Mouse (Mus musculus) bone marrow, adult 2 months (tissue): ENCODE measurements around the gene Lama2.

Source experiments
- CTCF ChIP-seq: fragments of 200-500 bp; IDR thresholded peaks from 2 replicates; pipeline ENCODE4 v1.5.1; 2011; ENCODE audit warnings: low read length, control low read depth; ENCODE audit not compliant: control insufficient read depth, insufficient read depth
- POLR2A ChIP-seq: fragments of 200-500 bp; IDR thresholded peaks from 2 replicates; pipeline ENCODE4 v1.6.1; 2011; ENCODE audit warnings: low read depth, mild to moderate bottlenecking, control low read depth, low read length, borderline replicate concordance; ENCODE audit not compliant: control insufficient read depth

- TF ChIP-seq CTCF (no peak), POLR2A (no peak)
These were observed 2.7 kb downstream of the Lama2 start for GRCm38 (mm10) chr10:27616641-27617415.
